Mouse (Mus musculus): ENCODE measurements around the gene Nt5e. TPM values are rescaled to one million over a fixed set of nuclear protein-coding genes. Genes with fewer than 3 reads are reported as not detected.

Nt5e gene
- polyA plus RNA-seq, 1 experiment from 2014 or later, result 0.71 TPM

DNA sequence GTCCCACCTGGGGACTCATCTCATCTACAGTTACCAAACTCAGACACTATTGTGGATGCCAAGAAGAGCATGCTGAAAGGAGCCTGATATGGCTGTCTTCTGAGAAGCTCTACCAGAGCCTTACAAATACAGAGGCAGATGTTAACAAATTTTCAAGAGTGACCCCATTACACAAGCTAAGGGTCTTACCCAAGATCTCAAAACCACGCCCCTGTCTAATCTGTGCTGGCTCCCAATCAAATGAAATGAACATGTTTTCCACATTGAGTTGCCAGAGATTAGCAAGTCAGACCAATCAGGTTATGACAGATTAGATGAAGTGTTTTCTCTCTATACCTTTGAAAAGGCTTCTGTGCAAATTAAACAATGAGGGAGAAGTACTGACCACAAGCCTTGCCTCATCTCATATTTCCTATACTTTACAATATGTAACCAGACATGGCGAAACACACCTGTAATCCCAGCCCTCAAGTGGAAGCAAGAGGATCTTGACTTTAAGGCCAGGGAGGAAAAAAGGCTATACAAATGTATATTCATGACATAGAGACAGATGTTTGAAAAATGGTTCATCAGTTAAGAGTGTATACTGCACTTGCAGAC, 19.9 kb upstream of the Nt5e start:
- Histone ChIP-seq H3K9ac (replicated peaks; ENCODE audit: low read depth, low read length) (no peak overlapping the region), H3K27ac (ENCODE audit: low read length) (no peak overlapping the region), H3K4me3 (replicated peaks; ENCODE audit: low read length) (no peak overlapping the region), H3K4me1 (replicated peaks; ENCODE audit: control insufficient read depth, insufficient read depth, low read length) (no peaks in the 10 kb centered on the region), H3K9me3 (ENCODE audit: control insufficient read depth, low read length) (no peaks in the 10 kb centered on the region), H3K36me3 (ENCODE audit: control insufficient read depth, insufficient read depth) (no peaks in the 10 kb centered on the region), H3K27me3 (replicated peaks; ENCODE audit: control insufficient read depth, insufficient read depth, low read length) (no peaks in the 10 kb centered on the region), H3K4me2 (ENCODE audit: low read length) (no peak overlapping the region)
- no peak for ATAC-seq
- 90% methylated on average over 2 of the region's 2 CpGs for WGBS

GRCm38 (mm10) chr9:88309127-88309526, 17.9 kb upstream of the Nt5e start:
- no peak overlapping the region for H3K27ac ChIP-seq (ENCODE audit: low read length)
- 76% methylated on average over 1 of the region's 1 CpGs for WGBS
- no peaks in the 10 kb centered on the region for H3K9me3 ChIP-seq (ENCODE audit: control insufficient read depth, low read length)
- no peak overlapping the region for H3K9ac ChIP-seq (replicated peaks; ENCODE audit: low read depth, low read length)
- H3K36me3 ChIP-seq (ENCODE audit: control insufficient read depth, insufficient read depth), result no peaks in the 10 kb centered on the region
- H3K4me2 ChIP-seq (ENCODE audit: low read length), result no peak overlapping the region
- no peaks in the 10 kb centered on the region for H3K27me3 ChIP-seq (replicated peaks; ENCODE audit: control insufficient read depth, insufficient read depth, low read length)
- H3K4me3 ChIP-seq (replicated peaks; ENCODE audit: low read length), result no peak overlapping the region
- H3K4me1 ChIP-seq (replicated peaks; ENCODE audit: control insufficient read depth, insufficient read depth, low read length), result no peaks in the 10 kb centered on the region
- ATAC-seq, result no peak

- no peaks in the 10 kb centered on the region for H3K36me3 ChIP-seq (ENCODE audit: control insufficient read depth, insufficient read depth)
- H3K4me3 ChIP-seq (replicated peaks; ENCODE audit: low read length), result no peak overlapping the region
- no peak overlapping the region for H3K9ac ChIP-seq (replicated peaks; ENCODE audit: low read depth, low read length)
- no peak for ATAC-seq
- no peaks in the 10 kb centered on the region for H3K9me3 ChIP-seq (ENCODE audit: control insufficient read depth, low read length)
- H3K27me3 ChIP-seq (replicated peaks; ENCODE audit: control insufficient read depth, insufficient read depth, low read length), result no peaks in the 10 kb centered on the region
- no peaks in the 10 kb centered on the region for H3K4me1 ChIP-seq (replicated peaks; ENCODE audit: control insufficient read depth, insufficient read depth, low read length)
- no peak overlapping the region for H3K27ac ChIP-seq (ENCODE audit: low read length)
- no peak overlapping the region for H3K4me2 ChIP-seq (ENCODE audit: low read length)
Measured at GRCm38 (mm10) chr9:88319226-88319625, 7.8 kb upstream of the Nt5e start.

DNA sequence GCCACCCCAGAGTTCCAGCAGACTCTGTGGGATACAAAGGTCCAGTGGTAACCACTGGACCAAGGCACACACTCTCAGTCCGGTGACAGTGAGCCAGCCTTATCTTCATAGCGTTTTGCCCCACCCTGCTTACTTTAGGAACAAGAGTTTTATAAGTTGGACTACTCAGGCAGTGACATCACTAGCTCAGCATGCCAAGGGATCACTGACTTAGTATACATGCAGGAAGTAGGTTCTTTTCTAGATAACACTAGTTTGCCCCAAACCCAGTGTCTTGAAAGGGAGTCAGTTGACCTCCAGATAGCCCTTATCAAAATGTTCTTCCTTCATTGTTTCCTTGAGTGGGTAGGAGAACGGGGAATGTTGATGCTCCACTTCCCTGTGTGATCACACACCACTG, 2.4 kb upstream of the Nt5e start:
- WGBS, result 92% methylated on average over 3 of the region's 3 CpGs
- ATAC-seq, result no peak

DNA sequence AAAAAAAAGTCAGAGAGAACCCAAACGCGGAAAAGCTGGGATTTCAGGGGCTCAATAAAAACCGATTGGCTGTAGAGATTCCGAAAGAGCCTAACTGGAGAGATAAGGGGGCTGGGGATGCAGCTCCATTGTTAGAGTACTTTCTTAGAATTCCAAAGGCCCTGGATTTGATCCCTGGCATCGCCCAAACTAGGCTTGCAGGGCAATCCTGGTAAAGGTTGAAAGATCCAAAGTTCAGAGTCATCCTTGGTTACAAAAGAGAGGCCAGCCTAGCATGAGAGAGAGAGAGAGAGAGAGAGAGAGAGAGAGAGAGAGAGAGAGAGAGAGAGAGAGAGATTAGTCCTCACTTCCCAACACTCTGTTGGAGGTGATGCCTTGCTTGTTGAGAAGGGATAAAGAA, 1.7 kb downstream of the Nt5e start:
- Histone ChIP-seq H3K27me3 (replicated peaks; ENCODE audit: control insufficient read depth, insufficient read depth, low read length) (peaks cover 11% of the 10 kb centered on the region; the same call in 1 of the 2 replicates), H3K4me1 (replicated peaks; ENCODE audit: control insufficient read depth, insufficient read depth, low read length) (peaks cover 11% of the 10 kb centered on the region), H3K36me3 (ENCODE audit: control insufficient read depth, insufficient read depth) (no peaks in the 10 kb centered on the region), H3K9ac (replicated peaks; ENCODE audit: low read depth, low read length) (no peak overlapping the region), H3K27ac (ENCODE audit: low read length) (no peak overlapping the region), H3K4me3 (replicated peaks; ENCODE audit: low read length) (no peak overlapping the region), H3K4me2 (ENCODE audit: low read length) (no peak overlapping the region), H3K9me3 (ENCODE audit: control insufficient read depth, low read length) (no peaks in the 10 kb centered on the region)
- WGBS, result 29% methylated on average over 5 of the region's 5 CpGs
- ATAC-seq, result no peak

More for the DNA sequence above, 2.4 kb upstream of the Nt5e start:
- Histone ChIP-seq H3K4me1 (replicated peaks; ENCODE audit: control insufficient read depth, insufficient read depth, low read length) (peaks cover 6% of the 10 kb centered on the region), H3K4me3 (replicated peaks; ENCODE audit: low read length) (no peak overlapping the region), H3K36me3 (ENCODE audit: control insufficient read depth, insufficient read depth) (no peaks in the 10 kb centered on the region), H3K27me3 (replicated peaks; ENCODE audit: control insufficient read depth, insufficient read depth, low read length) (peaks cover 11% of the 10 kb centered on the region; the same call in 1 of the 2 replicates), H3K4me2 (ENCODE audit: low read length) (no peak overlapping the region), H3K9ac (replicated peaks; ENCODE audit: low read depth, low read length) (no peak overlapping the region), H3K27ac (ENCODE audit: low read length) (no peak overlapping the region), H3K9me3 (ENCODE audit: control insufficient read depth, low read length) (no peaks in the 10 kb centered on the region)

DNA sequence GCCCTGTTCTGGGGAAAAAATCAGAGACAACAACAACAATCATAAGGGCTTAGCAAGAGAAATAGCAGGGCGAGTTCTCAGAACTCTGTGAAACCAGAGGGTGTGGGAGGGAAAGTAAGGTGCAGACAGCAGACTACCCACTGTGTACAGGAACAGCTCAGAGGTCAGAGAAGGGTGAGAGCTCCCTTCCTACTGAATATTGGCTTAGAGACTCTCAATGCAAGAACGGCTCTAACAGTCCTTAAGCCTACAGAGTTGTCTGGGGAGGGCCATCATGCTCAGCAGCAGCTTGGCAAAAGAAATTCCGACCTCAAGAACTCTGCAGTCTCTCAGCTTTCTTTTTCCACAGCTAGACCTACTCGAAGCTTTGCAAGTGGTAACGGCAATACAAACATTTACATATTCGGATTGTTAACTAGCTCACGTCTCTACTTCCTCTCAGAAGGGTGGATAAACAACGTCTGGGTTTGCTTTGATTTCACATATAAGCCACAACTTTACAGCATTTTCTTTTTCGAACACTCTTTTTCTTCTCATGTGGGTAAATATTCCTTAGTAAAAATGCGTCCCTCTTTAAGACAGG, 2.3 kb downstream of the Nt5e start:
- ATAC-seq, result no peak
- Histone ChIP-seq H3K9me3 (ENCODE audit: control insufficient read depth, low read length) (no peaks in the 10 kb centered on the region), H3K9ac (replicated peaks; ENCODE audit: low read depth, low read length) (no peak overlapping the region), H3K36me3 (ENCODE audit: control insufficient read depth, insufficient read depth) (no peaks in the 10 kb centered on the region), H3K27ac (ENCODE audit: low read length) (no peak overlapping the region), H3K4me2 (ENCODE audit: low read length) (no peak overlapping the region), H3K27me3 (replicated peaks; ENCODE audit: control insufficient read depth, insufficient read depth, low read length) (peaks cover 11% of the 10 kb centered on the region; the same call in 1 of the 2 replicates), H3K4me3 (replicated peaks; ENCODE audit: low read length) (no peak overlapping the region), H3K4me1 (replicated peaks; ENCODE audit: control insufficient read depth, insufficient read depth, low read length) (peaks cover 11% of the 10 kb centered on the region)
- WGBS, result 40% methylated on average over 10 of the region's 10 CpGs

GRCm38 (mm10) chr9:88330316-88330715, 3.3 kb downstream of the Nt5e start:
- Histone ChIP-seq H3K4me3 (replicated peaks; ENCODE audit: low read length) (no peak overlapping the region), H3K36me3 (ENCODE audit: control insufficient read depth, insufficient read depth) (no peaks in the 10 kb centered on the region), H3K9ac (replicated peaks; ENCODE audit: low read depth, low read length) (no peak overlapping the region), H3K4me2 (ENCODE audit: low read length) (no peak overlapping the region), H3K4me1 (replicated peaks; ENCODE audit: control insufficient read depth, insufficient read depth, low read length) (peaks cover 11% of the 10 kb centered on the region), H3K9me3 (ENCODE audit: control insufficient read depth, low read length) (no peaks in the 10 kb centered on the region), H3K27ac (ENCODE audit: low read length) (no peak overlapping the region), H3K27me3 (replicated peaks; ENCODE audit: control insufficient read depth, insufficient read depth, low read length) (peaks cover 11% of the 10 kb centered on the region; the same call in 1 of the 2 replicates)
- no peak for ATAC-seq
- WGBS, result 80% methylated on average over 3 of the region's 3 CpGs

DNA sequence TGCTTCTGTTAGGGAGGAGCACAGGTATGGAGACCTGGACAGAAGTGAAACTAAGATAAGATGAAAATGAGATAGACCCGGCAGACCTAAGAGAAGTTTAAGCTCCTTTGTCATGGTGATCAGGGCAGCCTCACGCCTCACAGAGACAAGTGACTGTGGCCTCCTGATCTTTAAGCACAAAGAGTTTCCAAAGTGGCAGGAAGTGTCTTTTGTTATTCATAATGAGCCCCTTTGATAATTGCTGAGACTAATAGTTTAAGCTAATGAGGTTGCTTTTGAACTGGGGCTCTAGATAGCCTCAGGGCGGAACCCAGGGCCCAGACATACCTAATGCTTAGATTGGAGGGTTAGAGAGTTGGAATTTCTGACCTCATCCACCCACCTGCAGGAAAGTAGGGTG, 5.5 kb downstream of the Nt5e start:
- Histone ChIP-seq H3K4me1 (replicated peaks; ENCODE audit: control insufficient read depth, insufficient read depth, low read length) (peaks cover 8% of the 10 kb centered on the region), H3K36me3 (ENCODE audit: control insufficient read depth, insufficient read depth) (no peaks in the 10 kb centered on the region), H3K4me2 (ENCODE audit: low read length) (no peak overlapping the region), H3K9me3 (ENCODE audit: control insufficient read depth, low read length) (no peaks in the 10 kb centered on the region), H3K4me3 (replicated peaks; ENCODE audit: low read length) (no peak overlapping the region), H3K9ac (replicated peaks; ENCODE audit: low read depth, low read length) (no peak overlapping the region), H3K27me3 (replicated peaks; ENCODE audit: control insufficient read depth, insufficient read depth, low read length) (peaks cover 11% of the 10 kb centered on the region; the same call in 1 of the 2 replicates), H3K27ac (ENCODE audit: low read length) (no peak overlapping the region)
- 7% methylated on average over 3 of the region's 3 CpGs for WGBS
- no peak for ATAC-seq

GRCm38 (mm10) chr9:88335839-88336238, 8.8 kb downstream of the Nt5e start:
- Histone ChIP-seq H3K27ac (ENCODE audit: low read length) (no peak overlapping the region), H3K9ac (replicated peaks; ENCODE audit: low read depth, low read length) (no peak overlapping the region), H3K9me3 (ENCODE audit: control insufficient read depth, low read length) (no peaks in the 10 kb centered on the region), H3K4me2 (ENCODE audit: low read length) (no peak overlapping the region), H3K4me1 (replicated peaks; ENCODE audit: control insufficient read depth, insufficient read depth, low read length) (peaks cover 6% of the 10 kb centered on the region), H3K27me3 (replicated peaks; ENCODE audit: control insufficient read depth, insufficient read depth, low read length) (no peaks in the 10 kb centered on the region), H3K4me3 (replicated peaks; ENCODE audit: low read length) (no peak overlapping the region), H3K36me3 (ENCODE audit: control insufficient read depth, insufficient read depth) (no peaks in the 10 kb centered on the region)
- no peak for ATAC-seq
- 81% methylated on average over 1 of the region's 2 CpGs for WGBS

All from forebrain, embryonic 16.5 days (tissue).